Mouse (Mus musculus) megakaryocyte, adult 5-6 weeks (primary cell): Measurements from ENCODE around the gene Pam16. TPM values are rescaled to one million over a fixed set of nuclear protein-coding genes. Genes with fewer than 3 reads are reported as not detected.
"Not testable (repeated sequence)": the region's sequence is repeated elsewhere in the genome, so short reads cannot be mapped to it uniquely, and the experiment has no call there.

Experiments used
- ATAC-seq: 2 replicates; pipeline ENCODE4 v1.8.0; 2016; ENCODE audit warnings: mild to moderate bottlenecking, inconsistent platforms; ENCODE audit not compliant: poor library complexity, severe bottlenecking
- total RNA-seq, 2 experiments: library from RNA; stranded (forward) in 1 of 2; stranded (reverse) in 1 of 2; fragments of 153-499, 151-499 nt in 1 of 2; fragments of 221-1000, 200-1000 nt in 1 of 2; gene quantifications; 2 replicates each; pipeline versions ENCODE4 v1.2.3 to v1.2.4; 2015 to 2017

Gene Pam16
- total RNA-seq, 2 experiments from 2014 or later: 18.1 to 30.8 TPM

GRCm38 (mm10) chr16:4594814-4595526 is 29.8 kb downstream of the Pam16 start:
- ATAC-seq: peak; percentile 34

- ATAC-seq: peak; percentile 38
These were observed 30.6 kb downstream of the Pam16 start, which contains the start of gene Glis2 for GRCm38 (mm10) chr16:4593971-4594813. Glis2 (plus strand) TSS chr16:4594713.

- no peak for ATAC-seq
These were observed 31.6 kb downstream of the Pam16 start for GRCm38 (mm10) chr16:4592909-4593875.

GRCm38 (mm10) chr16:4590236-4590635 is 34.6 kb downstream of the Pam16 start:
- no peak for ATAC-seq

GRCm38 (mm10) chr16:4587516-4588210 is 37.1 kb downstream of the Pam16 start:
- ATAC-seq: no peak

- ATAC-seq: peak; percentile 97
These were observed 38.2 kb downstream of the Pam16 start for GRCm38 (mm10) chr16:4586531-4587123.

GRCm38 (mm10) chr16:4585642-4586530 is 38.9 kb downstream of the Pam16 start:
- ATAC-seq: no peak; the same call in 1 of the 2 replicates

- no peak for ATAC-seq
These were observed 40.4 kb downstream of the Pam16 start for GRCm38 (mm10) chr16:4584438-4584837.

- ATAC-seq: peak; percentile 31
These were observed 41.0 kb downstream of the Pam16 start for GRCm38 (mm10) chr16:4583807-4584206.

GRCm38 (mm10) chr16:4581179-4581578 is 43.6 kb downstream of the Pam16 start:
- ATAC-seq: not testable (repeated sequence)

- peak; percentile 72 for ATAC-seq
These were observed 46.2 kb downstream of the Pam16 start for GRCm38 (mm10) chr16:4578630-4579029.

GRCm38 (mm10) chr16:4576873-4577272 is 47.9 kb downstream of the Pam16 start:
- peak; percentile 59 for ATAC-seq

- no peak for ATAC-seq
These were observed 48.8 kb downstream of the Pam16 start for GRCm38 (mm10) chr16:4576038-4576437.

- no peak for ATAC-seq
These were observed 54.1 kb downstream of the Pam16 start for GRCm38 (mm10) chr16:4570737-4571136.

GRCm38 (mm10) chr16:4567912-4568311 is 56.9 kb downstream of the Pam16 start:
- ATAC-seq: peak; percentile 64
